ENCODE assay signal across 8 mouse cellular contexts in genomic region chr1:136739486-136739885, GRCm38 (mm10).
DNase-seq lines count a peak whose midpoint lies in the region; ATAC-seq and TF ChIP-seq lines count a peak whose summit lies in the region.

No protein-coding gene starts in this region.

- H3K4me2 ChIP-seq in liver, embryonic 12.5 days, result no peak overlapping the region
- no peak overlapping the region for H3K4me2 ChIP-seq in kidney, postnatal 0 days (ENCODE audit: low read length)
- no peak overlapping the region for H3K4me2 ChIP-seq in hindbrain, embryonic 14.5 days (replicated peaks)

- H3K9ac ChIP-seq in liver, embryonic 12.5 days, result no peak overlapping the region
- H3K9ac ChIP-seq in kidney, postnatal 0 days (ENCODE audit: low read depth, low read length), result no peak overlapping the region
- no peak overlapping the region for H3K9ac ChIP-seq in hindbrain, embryonic 14.5 days

- DNase-seq in liver, result peak; percentile 14
- DNase-seq in R1 (ENCODE audit: low read depth, low spot score), result peak; percentile 84
- no peak for DNase-seq in kidney, postnatal 0 days (ENCODE audit: low spot score)
- peak; percentile 53 for DNase-seq in lung, adult 2 months
- peak; percentile 66 for DNase-seq in testis, postnatal 10 days (ENCODE audit: low spot score)
- no peak for DNase-seq in hindbrain, embryonic 14.5 days (ENCODE audit: low spot score)

- no peak for ATAC-seq in liver, embryonic 12.5 days
- ATAC-seq in kidney, postnatal 0 days (replicated peaks; ENCODE audit: low FRiP score, low read depth), result no peak
- ATAC-seq in hindbrain, embryonic 14.5 days (ENCODE audit: low FRiP score), result no peak

- H3K27me3 ChIP-seq in liver, embryonic 12.5 days (replicated peaks), result no peaks in the 10 kb centered on the region
- no peaks in the 10 kb centered on the region for H3K27me3 ChIP-seq in kidney, postnatal 0 days (ENCODE audit: insufficient read depth, low read length)
- no peaks in the 10 kb centered on the region for H3K27me3 ChIP-seq in hindbrain, embryonic 14.5 days (ENCODE audit: control insufficient read depth, insufficient read depth, low read length)

- H3K27ac ChIP-seq in liver, embryonic 12.5 days, result no peak overlapping the region
- no peak overlapping the region for H3K27ac ChIP-seq in embryonic fibroblast, embryonic 13.5 days (ENCODE audit: insufficient read depth, low read length)
- H3K27ac ChIP-seq in kidney, postnatal 0 days, result no peak overlapping the region
- no peak overlapping the region for H3K27ac ChIP-seq in hindbrain, embryonic 14.5 days

- H3K36me3 ChIP-seq in liver, embryonic 12.5 days, result no peaks in the 10 kb centered on the region
- no peaks in the 10 kb centered on the region for H3K36me3 ChIP-seq in kidney, postnatal 0 days (ENCODE audit: insufficient read depth, low read length)
- H3K36me3 ChIP-seq in hindbrain, embryonic 14.5 days (replicated peaks; ENCODE audit: control insufficient read depth, insufficient read depth), result no peaks in the 10 kb centered on the region

- no peaks in the 10 kb centered on the region for H3K9me3 ChIP-seq in liver, embryonic 12.5 days (replicated peaks)
- no peaks in the 10 kb centered on the region for H3K9me3 ChIP-seq in kidney, postnatal 0 days (replicated peaks; ENCODE audit: low read length)
- H3K9me3 ChIP-seq in hindbrain, embryonic 14.5 days (ENCODE audit: control insufficient read depth, low read length), result no peaks in the 10 kb centered on the region

- H3K4me3 ChIP-seq in liver, embryonic 12.5 days, result no peak overlapping the region
- H3K4me3 ChIP-seq in embryonic fibroblast, embryonic 13.5 days (ENCODE audit: insufficient read depth, low read length), result no peak overlapping the region
- H3K4me3 ChIP-seq in kidney, postnatal 0 days (replicated peaks; ENCODE audit: low read depth, low read length), result no peak overlapping the region
- H3K4me3 ChIP-seq in lung, adult 2 months (replicated peaks; ENCODE audit: extremely low read depth, low read depth, low read length), result no peak overlapping the region
- H3K4me3 ChIP-seq in hindbrain, embryonic 14.5 days (replicated peaks; ENCODE audit: low read length), result no peak overlapping the region

- no peaks in the 10 kb centered on the region for H3K4me1 ChIP-seq in liver, embryonic 12.5 days
- no peaks in the 10 kb centered on the region for H3K4me1 ChIP-seq in embryonic fibroblast, embryonic 13.5 days (ENCODE audit: control insufficient read depth, insufficient read depth, low read length)
- H3K4me1 ChIP-seq in kidney, postnatal 0 days (replicated peaks; ENCODE audit: insufficient read depth, low read length), result no peaks in the 10 kb centered on the region
- no peaks in the 10 kb centered on the region for H3K4me1 ChIP-seq in lung, adult 2 months (ENCODE audit: control insufficient read depth, insufficient read depth, low read length)
- H3K4me1 ChIP-seq in hindbrain, embryonic 14.5 days (replicated peaks; ENCODE audit: control insufficient read depth, insufficient read depth, low read length), result no peaks in the 10 kb centered on the region

- TF ChIP-seq CTCF in embryonic fibroblast, embryonic 13.5 days (IDR thresholded peaks at IDR 0.05; ENCODE audit: borderline replicate concordance, insufficient read depth, low read length), result peak; percentile 82; the same call in 1 of the 2 replicates
- TF ChIP-seq CTCF in kidney, postnatal 0 days (IDR thresholded peaks at IDR 0.05; ENCODE audit: low read depth), result peak; percentile 61
- TF ChIP-seq CTCF in lung, adult 2 months (IDR thresholded peaks at IDR 0.05; ENCODE audit: insufficient read depth, low read length), result peak; percentile 85

- WGBS in liver, embryonic 12.5 days (ENCODE audit: insufficient replicate concordance), result 46% methylated on average over 5 of the region's 5 CpGs
- 89% methylated on average over 5 of the region's 5 CpGs for WGBS in kidney, postnatal 0 days
- WGBS in lung, adult 2 months, result 76% methylated on average over 5 of the region's 5 CpGs
- 84% methylated on average over 5 of the region's 5 CpGs for WGBS in hindbrain, embryonic 14.5 days

- no peak for TF ChIP-seq POLR2A in embryonic fibroblast, embryonic 13.5 days (IDR thresholded peaks at IDR 0.05; ENCODE audit: low read depth, low read length)
- no peak for TF ChIP-seq POLR2A in lung, adult 2 months (IDR thresholded peaks at IDR 0.05; ENCODE audit: borderline replicate concordance, extremely low read depth, low read depth, low read length)

Comparison
In these comparisons a context has a peak if more than half of its experiments do, and no peak if none do; other contexts are left out.
1. DNase-seq: peak in liver (single experiment), R1 (single experiment), lung, adult 2 months (single experiment) and testis, postnatal 10 days (single experiment); none in kidney, postnatal 0 days (single experiment) and hindbrain, embryonic 14.5 days (single experiment).
2. Peak in every context shown above with its lines, with median percentiles within 50 percentile points of each other: CTCF ChIP-seq.